Mouse (Mus musculus) cerebellum, adult 18-20 months (tissue): ENCODE measurements around the gene Tmem186.

Source experiments
- DNase-seq, 2 experiments: peaks; one replicate each; pipeline ENCODE4 v3.0.0; 2021

Tmem186 gene

DNA sequence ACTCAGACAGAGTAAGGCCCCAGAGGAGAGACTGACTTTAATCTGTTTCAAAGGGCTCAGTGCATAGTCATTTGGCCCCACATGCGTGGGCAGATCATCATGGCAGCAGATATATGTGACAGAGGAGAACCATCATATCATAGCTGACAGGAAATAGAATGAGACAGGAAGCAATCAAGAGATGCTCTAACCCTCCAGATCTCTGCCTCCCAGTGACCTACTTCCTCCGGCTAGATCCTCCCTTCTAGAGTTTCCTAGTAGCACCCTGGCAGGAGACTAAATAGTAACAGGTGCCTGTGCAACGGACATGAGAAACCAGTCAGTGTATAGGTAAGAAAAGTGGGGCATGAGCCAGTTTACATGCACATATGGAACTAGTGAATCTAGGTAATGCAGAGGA lies 27.1 kb downstream of the Tmem186 start:
- DNase-seq, result no peak

- DNase-seq, result no peak
These were observed 33.7 kb downstream of the Tmem186 start for GRCm38 (mm10) chr16:8603789-8604188.

GRCm38 (mm10) chr16:8597516-8597915 lies 40.0 kb downstream of the Tmem186 start:
- DNase-seq, result no peak

GRCm38 (mm10) chr16:8596336-8596735 lies 41.2 kb downstream of the Tmem186 start:
- DNase-seq, result no peak

DNA sequence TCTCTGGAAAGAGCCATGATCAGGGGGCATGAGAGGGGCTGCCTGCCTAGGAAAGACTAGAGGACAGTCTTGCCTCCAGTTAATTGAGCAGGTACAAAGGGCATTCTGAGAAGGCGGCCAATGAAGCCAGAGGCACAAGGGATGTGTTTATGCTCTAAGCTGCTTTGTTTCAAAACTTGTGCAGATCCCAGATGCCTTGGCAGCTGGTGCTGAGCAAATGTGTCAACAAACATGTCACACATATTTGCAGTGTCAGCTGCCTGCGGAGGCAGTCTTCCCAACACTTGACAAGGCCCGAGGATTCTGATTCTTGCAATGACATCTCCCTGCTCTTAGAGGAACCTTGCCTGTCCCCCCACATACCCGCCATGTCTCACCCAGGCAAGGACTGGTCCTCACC lies 42.1 kb downstream of the Tmem186 start:
- DNase-seq, result no peak

DNA sequence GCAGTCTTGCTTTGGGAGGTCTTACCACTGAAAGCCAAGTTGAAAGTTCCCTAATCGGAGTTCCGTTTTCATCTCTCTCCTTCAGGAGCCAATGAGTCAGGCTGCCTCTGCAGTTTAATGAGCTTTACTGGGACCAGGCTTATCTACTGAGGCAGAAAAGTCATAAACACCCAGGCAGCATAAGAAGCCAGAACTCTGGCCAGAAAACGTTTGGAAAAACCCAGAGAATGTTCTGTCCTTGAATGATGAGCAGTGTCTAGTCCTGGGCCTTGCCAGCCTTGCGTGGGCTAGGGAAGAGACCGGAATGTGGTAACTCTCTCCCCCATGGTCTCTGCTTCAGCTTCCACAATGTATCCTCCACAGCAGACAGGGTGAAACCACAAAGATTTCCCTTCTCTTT lies 52.5 kb downstream of the Tmem186 start:
- no peak for DNase-seq

DNA sequence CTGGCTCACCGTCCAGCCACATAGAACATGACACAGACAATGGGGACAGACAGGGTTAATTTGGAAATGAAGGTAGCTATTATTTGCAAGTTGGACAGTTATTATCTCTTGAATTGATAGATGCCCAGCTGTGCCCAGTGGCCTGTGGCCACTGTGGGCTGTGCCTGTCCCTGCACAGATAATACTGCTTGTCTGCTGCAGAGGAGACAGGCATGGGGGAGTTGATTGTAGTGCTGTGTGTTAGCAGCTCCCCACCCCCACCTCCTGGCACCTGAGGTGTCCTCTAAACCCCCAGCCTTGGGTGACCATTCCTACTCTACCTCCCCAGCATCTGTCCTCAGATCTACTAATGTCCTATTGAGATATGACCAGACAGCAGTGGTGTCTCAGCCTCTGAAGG lies 53.3 kb downstream of the Tmem186 start:
- DNase-seq, result no peak
